Mouse (Mus musculus): Measurements from ENCODE around the gene Hebp1.

Hebp1 gene

GRCm38 (mm10) chr6:135197921-135198532, at the start of gene Hebp1, which contains the start of gene Fam234b:
Gene Hebp1 (minus strand): TSS chr6:135198022.
Gene Fam234b (plus strand): TSS chr6:135197977.
- peak; percentile 90 to 95 for DNase-seq (ENCODE audit: inconsistent age in 2 of 2, low spot score in 1 of 2)

GRCm38 (mm10) chr6:135245586-135245985, 47.8 kb upstream of the Hebp1 start:
- no peak for DNase-seq (ENCODE audit: inconsistent age in 2 of 2, low spot score in 1 of 2)

- DNase-seq (ENCODE audit: inconsistent age in 2 of 2, low spot score in 1 of 2), result peak in 1 of 2 experiments; percentile 20
Observed at GRCm38 (mm10) chr6:135240361-135240760, 42.5 kb upstream of the Hebp1 start.

GRCm38 (mm10) chr6:135238211-135238610, 40.4 kb upstream of the Hebp1 start:
- DNase-seq (ENCODE audit: inconsistent age in 2 of 2, low spot score in 1 of 2), result no peak

GRCm38 (mm10) chr6:135237326-135237725, 39.5 kb upstream of the Hebp1 start:
- no peak for DNase-seq (ENCODE audit: inconsistent age in 2 of 2, low spot score in 1 of 2)

- no peak for DNase-seq (ENCODE audit: inconsistent age in 2 of 2, low spot score in 1 of 2)
Observed at GRCm38 (mm10) chr6:135236576-135236975, 38.8 kb upstream of the Hebp1 start.

- DNase-seq (ENCODE audit: inconsistent age in 2 of 2, low spot score in 1 of 2), result no peak
Observed at GRCm38 (mm10) chr6:135235742-135236141, 37.9 kb upstream of the Hebp1 start.

- no peak for DNase-seq (ENCODE audit: inconsistent age in 2 of 2, low spot score in 1 of 2)
Observed at GRCm38 (mm10) chr6:135232443-135233182, 34.8 kb upstream of the Hebp1 start.

- no peak for DNase-seq (ENCODE audit: inconsistent age in 2 of 2, low spot score in 1 of 2)
Observed at GRCm38 (mm10) chr6:135230586-135230985, 32.8 kb upstream of the Hebp1 start.

- DNase-seq (ENCODE audit: inconsistent age in 2 of 2, low spot score in 1 of 2), result no peak
Observed at GRCm38 (mm10) chr6:135228465-135228941, 30.7 kb upstream of the Hebp1 start.

- no peak for DNase-seq (ENCODE audit: inconsistent age in 2 of 2, low spot score in 1 of 2)
Observed at GRCm38 (mm10) chr6:135223786-135224416, 26.1 kb upstream of the Hebp1 start.

GRCm38 (mm10) chr6:135219916-135220315, 22.1 kb upstream of the Hebp1 start:
- DNase-seq (ENCODE audit: inconsistent age in 2 of 2, low spot score in 1 of 2), result no peak

- no peak for DNase-seq (ENCODE audit: inconsistent age in 2 of 2, low spot score in 1 of 2)
Observed at GRCm38 (mm10) chr6:135218330-135218729, 20.5 kb upstream of the Hebp1 start.

- DNase-seq (ENCODE audit: inconsistent age in 2 of 2, low spot score in 1 of 2), result no peak
Observed at GRCm38 (mm10) chr6:135212666-135213065, 14.8 kb upstream of the Hebp1 start.

GRCm38 (mm10) chr6:135211169-135211568, 13.3 kb upstream of the Hebp1 start:
- no peak for DNase-seq (ENCODE audit: inconsistent age in 2 of 2, low spot score in 1 of 2)

GRCm38 (mm10) chr6:135206909-135207308, 9.1 kb upstream of the Hebp1 start:
- no peak for DNase-seq (ENCODE audit: inconsistent age in 2 of 2, low spot score in 1 of 2)

GRCm38 (mm10) chr6:135205802-135206201, 8.0 kb upstream of the Hebp1 start:
- DNase-seq (ENCODE audit: inconsistent age in 2 of 2, low spot score in 1 of 2), result no peak

- DNase-seq (ENCODE audit: inconsistent age in 2 of 2, low spot score in 1 of 2), result no peak
Observed at GRCm38 (mm10) chr6:135204869-135205268, 7.0 kb upstream of the Hebp1 start.

GRCm38 (mm10) chr6:135203737-135204136, 5.9 kb upstream of the Hebp1 start:
- DNase-seq (ENCODE audit: inconsistent age in 2 of 2, low spot score in 1 of 2), result no peak

- DNase-seq (ENCODE audit: inconsistent age in 2 of 2, low spot score in 1 of 2), result no peak
Observed at GRCm38 (mm10) chr6:135202668-135203067, 4.8 kb upstream of the Hebp1 start.

GRCm38 (mm10) chr6:135200122-135200957, 2.5 kb upstream of the Hebp1 start:
- no peak for DNase-seq (ENCODE audit: inconsistent age in 2 of 2, low spot score in 1 of 2)
